Mouse (Mus musculus) stomach, embryonic 15.5 days (tissue): ENCODE measurements around the gene Ezr. TPM values are rescaled to one million over a fixed set of nuclear protein-coding genes. Genes with fewer than 3 reads are reported as not detected.
"Not testable (repeated sequence)": the region's sequence is repeated elsewhere in the genome, so short reads cannot be mapped to it uniquely, and the experiment has no call there.

Experiments
- ATAC-seq: fragments of 200-750 bp; cut with Nextera tagmentation; 2 replicates; pipeline ENCODE4 v1.8.0; 2017; ENCODE audit warnings: low read depth, moderate number of reproducible peaks, moderate TSS enrichment; ENCODE audit not compliant: insufficient read depth, low FRiP score
- H3K27ac ChIP-seq: fragments of 300-500 bp; sonication (generic); 2 replicates; pipeline ENCODE4 v1.5.1; 2015; ENCODE audit warnings: mild to moderate bottlenecking, inconsistent platforms
- H3K27me3 ChIP-seq: fragments of 300-500 bp; sonication (generic); replicated peaks from 2 replicates; pipeline ENCODE4 v1.6.1; 2015; ENCODE audit warnings: inconsistent platforms
- H3K36me3 ChIP-seq: fragments of 300-500 bp; sonication (generic); 2 replicates; pipeline ENCODE4 v1.6.1; 2015; ENCODE audit warnings: inconsistent platforms
- H3K4me1 ChIP-seq: fragments of 300-500 bp; sonication (generic); 2 replicates; pipeline ENCODE4 v1.6.1; 2015; ENCODE audit warnings: inconsistent platforms
- H3K4me2 ChIP-seq: fragments of 300-500 bp; sonication (generic); 2 replicates; pipeline ENCODE4 v1.6.1; 2015; ENCODE audit warnings: mild to moderate bottlenecking, inconsistent platforms
- H3K4me3 ChIP-seq: fragments of 300-500 bp; sonication (generic); replicated peaks from 2 replicates; pipeline ENCODE4 v1.5.1; 2015; ENCODE audit warnings: inconsistent platforms
- H3K9ac ChIP-seq: fragments of 300-500 bp; sonication (generic); 2 replicates; pipeline ENCODE4 v1.6.1; 2015; ENCODE audit warnings: inconsistent platforms
- H3K9me3 ChIP-seq: fragments of 300-500 bp; sonication (generic); 2 replicates; pipeline ENCODE4 v1.6.1; 2016; ENCODE audit warnings: inconsistent platforms
- WGBS: fragments of 180-500 bp; shearing (Covaris S2); methylation state at CpG from one replicate; pipeline ENCODE4 v1.1.7; 2015; 5-methylcytosine and 5-hydroxymethylcytosine counted together
- polyA plus RNA-seq: library from polyadenylated mRNA; unstranded; fragments of >200 nt; fragmentation: Nextera tagmentation; extraction: Ambion mirVana; gene quantifications from 2 replicates; pipeline ENCODE4 v1.2.1, GENCODE M21; 2015

The Ezr gene
- polyA plus RNA-seq, 1 experiment from 2014 or later, result 228 TPM

- H3K9ac ChIP-seq, H3K27me3 ChIP-seq, H3K36me3 ChIP-seq, H3K9me3 ChIP-seq, H3K4me1 ChIP-seq, ATAC-seq, H3K4me2 ChIP-seq, H3K4me3 ChIP-seq, H3K27ac ChIP-seq: not testable (repeated sequence)
- 70% methylated on average over 9 of the region's 9 CpGs for WGBS
These were observed 86.9 kb downstream of the Ezr start for GRCm38 (mm10) chr17:6695712-6696111.

- 14% methylated on average over 2 of the region's 2 CpGs for WGBS
- H3K27ac ChIP-seq, H3K4me1 ChIP-seq, ATAC-seq, H3K9me3 ChIP-seq, H3K27me3 ChIP-seq, H3K4me2 ChIP-seq, H3K9ac ChIP-seq, H3K36me3 ChIP-seq, H3K4me3 ChIP-seq: not testable (repeated sequence)
These were observed 91.0 kb downstream of the Ezr start for GRCm38 (mm10) chr17:6691596-6691995.

GRCm38 (mm10) chr17:6689344-6689743, 93.2 kb downstream of the Ezr start:
- not testable (repeated sequence) for H3K4me3 ChIP-seq, H3K27me3 ChIP-seq, ATAC-seq, H3K27ac ChIP-seq, H3K9ac ChIP-seq, H3K4me2 ChIP-seq, H3K4me1 ChIP-seq, H3K9me3 ChIP-seq, H3K36me3 ChIP-seq
- WGBS, result 86% methylated on average over 2 of the region's 4 CpGs

Other genes with a start within 250 kb of the Ezr start
- 42.7 and 44.3 TPM in 2 replicates for gene Dynlt1c, start 181.1 kb downstream of the Ezr start, polyA plus RNA-seq
- 226 and 249 TPM in 2 replicates for gene Dynlt1f, start 126.9 kb downstream of the Ezr start, polyA plus RNA-seq
- gene Sytl3, start 123.7 kb downstream of the Ezr start, polyA plus RNA-seq, result 0.79 and 1.1 TPM in 2 replicates
- gene Rsph3b, start 165.9 kb upstream of the Ezr start, polyA plus RNA-seq, result 51.0 and 54.0 TPM in 2 replicates
- 45.5 and 47.3 TPM in 2 replicates for gene Tagap1, start 178.4 kb upstream of the Ezr start, polyA plus RNA-seq
- gene Rnaset2b, start 187.8 kb upstream of the Ezr start, polyA plus RNA-seq, result 255 and 280 TPM in 2 replicates
- 0.19 and 0.24 TPM in 2 replicates for gene Gm49721, start 196.1 kb upstream of the Ezr start, polyA plus RNA-seq
- not detected in 2 replicates for gene Gm1604a, start 242.8 kb upstream of the Ezr start, polyA plus RNA-seq